14 mouse cellular contexts compared by ENCODE assay signal in genomic region chr11:115481553-115482259, GRCm38 (mm10). TPM values are rescaled to one million over a fixed set of nuclear protein-coding genes. Genes with fewer than 3 reads are reported as not detected.
DNase-seq lines count a peak whose midpoint lies in the region; ATAC-seq lines count a peak whose summit lies in the region.
"Had no signal": no experiment of that assay in that cellular context is flagged by ENCODE, and none has a peak within 500 bp of the region (broad histone marks: within the 10 kb centered on the region; RNA-seq: fewer than 3 reads in every experiment).

No protein-coding gene starts in this region.

- no peak for ATAC-seq in erythroid progenitor cell, adult 5-6 weeks (replicated peaks; ENCODE audit: low FRiP score, poor library complexity, severe bottlenecking)
- ATAC-seq: hindbrain, postnatal 0 days; Patski had no signal

- DNase-seq in left cerebral cortex, adult 11 months (ENCODE audit: low spot score), result peak; percentile 56
- DNase-seq in left cerebral cortex, postnatal 4 days, result no peak
- peak; percentile 85 for DNase-seq in layer of hippocampus, adult 9-11 months
- DNase-seq in right cerebral cortex, postnatal 10 days (ENCODE audit: low spot score in 2 of 2), result peak; percentile 73 to 89
- no peak for DNase-seq in cerebellum, postnatal 36 days
- DNase-seq in kidney, adult 11 months, result no peak
- no peak for DNase-seq in neural tube, embryonic 10.5 days (ENCODE audit: extremely low spot score, low spot score)
- DNase-seq: adrenal gland, adult 8-10 months; gastrocnemius, postnatal 36 days; kidney, postnatal 10 days had no signal

- intact Hi-C loops in left cerebral cortex, postnatal 4 days (cut with DNase I), result no loop called here

RNA-seq across cellular contexts. Expression of gene Armc7, which starts 6.2 kb away (rescaled TPM):
- 10 to 100 TPM in 1 of 2 experiments, 1 to 10 TPM in 1; 9.9 to 10.2 TPM for total RNA-seq in left cerebral cortex, postnatal 4 days (2021)
- 1.8 TPM in 1 of 2 replicates, not detected in the other for total RNA-seq in erythroid progenitor cell, adult 5-6 weeks (2015; ENCODE audit: low replicate concordance)
- 2.7 TPM in 2 replicates for total RNA-seq in erythroid progenitor cell, adult 5-6 weeks (2017; ENCODE audit: low replicate concordance)

RNA-seq across cellular contexts. Expression of gene Nt5c, which starts 10.0 kb away (rescaled TPM):
- total RNA-seq in left cerebral cortex, postnatal 4 days (2021), result 10 to 100 TPM; 57.4 to 70.8 TPM
- total RNA-seq in erythroid progenitor cell, adult 5-6 weeks (2015; ENCODE audit: low replicate concordance), result 13.0 and 22.3 TPM in 2 replicates
- 9.8 and 37.2 TPM in 2 replicates for total RNA-seq in erythroid progenitor cell, adult 5-6 weeks (2017; ENCODE audit: low replicate concordance)

RNA-seq across cellular contexts. Expression of gene Slc16a5, which starts 19.4 kb away (rescaled TPM):
- not detected for total RNA-seq in left cerebral cortex, postnatal 4 days (2021)
- not detected in 2 replicates for total RNA-seq in erythroid progenitor cell, adult 5-6 weeks (2015; ENCODE audit: low replicate concordance)
- 1.0 TPM in 1 of 2 replicates, not detected in the other for total RNA-seq in erythroid progenitor cell, adult 5-6 weeks (2017; ENCODE audit: low replicate concordance)
- total RNA-seq: megakaryocyte-erythroid progenitor cell, adult 5-6 weeks had no signal

RNA-seq across cellular contexts. Expression of gene Jpt1, which starts 32.5 kb away (rescaled TPM):
- total RNA-seq in left cerebral cortex, postnatal 4 days (2021), result 100 to 1,000 TPM; 803 to 865 TPM
- total RNA-seq in erythroid progenitor cell, adult 5-6 weeks (2015; ENCODE audit: low replicate concordance), result 168 and 177 TPM in 2 replicates
- 225 and 235 TPM in 2 replicates for total RNA-seq in erythroid progenitor cell, adult 5-6 weeks (2017; ENCODE audit: low replicate concordance)

RNA-seq across cellular contexts. Expression of gene Trim80, which starts 41.4 kb away (rescaled TPM):
- total RNA-seq in left cerebral cortex, postnatal 4 days (2021), result under 1 TPM in 1 of 2 experiments, not detected in 1; 0.20 TPM
- not detected in 2 replicates for total RNA-seq in erythroid progenitor cell, adult 5-6 weeks (2015; ENCODE audit: low replicate concordance)
- total RNA-seq in erythroid progenitor cell, adult 5-6 weeks (2017; ENCODE audit: low replicate concordance), result not detected in 2 replicates
- total RNA-seq: adrenal gland, adult 8-10 months; gastrocnemius, postnatal 36 days; hindbrain, postnatal 0 days; megakaryocyte-erythroid progenitor cell, adult 5-6 weeks had no signal

Comparison
In these comparisons a context has a peak if more than half of its experiments do, and no peak if none do; other contexts are left out.
1. DNase-seq: peak in left cerebral cortex, adult 11 months (single experiment), layer of hippocampus, adult 9-11 months (single experiment) and right cerebral cortex, postnatal 10 days (2 of 2); none in left cerebral cortex, postnatal 4 days (single experiment), cerebellum, postnatal 36 days (0 of 2), kidney, adult 11 months (single experiment) and neural tube, embryonic 10.5 days (single experiment).